Mouse (Mus musculus): ENCODE results near the gene Chrm4. TPM values are rescaled to one million over a fixed set of nuclear protein-coding genes. Genes with fewer than 3 reads are reported as not detected.

Chrm4 gene
- polyA plus RNA-seq, 1 experiment from 2014 or later: 0.57 TPM

- Histone ChIP-seq H3K9ac (no peak overlapping the region), H3K9me3 (no peaks in the 10 kb centered on the region), H3K4me3 (no peak overlapping the region), H3K4me2 (peak overlapping the region; percentile 21), H3K27me3 (replicated peaks) (0 out of 2 replicates have a peak, but pooled peaks cover 2% of the 10 kb centered on the region), H3K27ac (peak overlapping the region; percentile 62), H3K36me3 (replicated peaks) (no peaks in the 10 kb centered on the region), H3K4me1 (peaks cover 36% of the 10 kb centered on the region)
- 67% methylated on average over 16 of the region's 17 CpGs for WGBS
- ATAC-seq (replicated peaks): peak; percentile 32
Measured at GRCm38 (mm10) chr2:91949411-91950274, 22.6 kb downstream of the Chrm4 start.

DNA sequence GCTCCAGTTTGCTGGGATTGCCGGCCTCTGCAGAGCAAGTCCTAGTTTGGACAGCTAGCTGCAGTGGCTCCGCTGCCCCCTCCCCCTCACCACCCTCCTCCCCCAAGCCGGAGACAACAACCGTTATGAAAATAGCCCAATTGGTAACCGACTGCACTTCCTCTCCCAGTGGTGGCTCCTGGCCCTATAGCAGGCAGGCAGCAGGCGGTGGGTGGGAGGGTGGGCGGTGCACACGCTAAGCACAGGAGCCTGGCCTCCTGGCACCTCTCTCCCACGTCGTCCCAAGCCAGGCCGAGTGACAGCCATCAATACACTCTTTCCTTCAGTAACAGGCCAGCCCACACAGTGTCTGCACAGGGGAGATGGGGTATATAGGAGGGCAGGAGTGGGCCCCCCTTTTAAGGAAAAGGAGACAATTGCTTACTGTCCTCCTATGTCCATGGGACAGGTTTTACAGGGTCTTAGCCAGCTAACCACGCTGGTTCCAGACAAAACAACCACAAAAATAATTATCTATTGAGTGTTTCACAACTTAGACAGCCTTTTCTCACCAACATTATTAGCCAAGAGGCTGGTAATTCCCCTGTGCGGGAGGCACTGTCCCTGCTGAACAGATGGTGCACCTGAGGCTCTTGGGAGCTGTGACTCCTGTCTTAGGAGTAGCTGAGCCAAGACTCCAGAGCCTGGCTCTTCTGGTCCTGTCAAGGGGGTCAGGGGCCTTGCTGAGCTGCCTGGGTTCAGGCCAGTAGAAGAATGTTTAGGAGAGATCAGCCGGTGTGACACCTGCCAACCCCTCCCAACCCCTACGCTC lies 23.4 kb downstream of the Chrm4 start:
- H3K36me3 ChIP-seq (replicated peaks): no peaks in the 10 kb centered on the region
- H3K4me3 ChIP-seq: no peak overlapping the region
- H3K9me3 ChIP-seq: no peaks in the 10 kb centered on the region
- WGBS: 20% methylated on average over 15 of the region's 15 CpGs
- no peaks in the 10 kb centered on the region for H3K27me3 ChIP-seq (replicated peaks)
- no peak overlapping the region for H3K9ac ChIP-seq
- H3K27ac ChIP-seq: peak overlapping the region; percentile 62
- H3K4me1 ChIP-seq: peaks cover 35% of the 10 kb centered on the region
- ATAC-seq (replicated peaks): peak; percentile 32; the same call in 1 of the 2 replicates
- peak overlapping the region; percentile 21 for H3K4me2 ChIP-seq

DNA sequence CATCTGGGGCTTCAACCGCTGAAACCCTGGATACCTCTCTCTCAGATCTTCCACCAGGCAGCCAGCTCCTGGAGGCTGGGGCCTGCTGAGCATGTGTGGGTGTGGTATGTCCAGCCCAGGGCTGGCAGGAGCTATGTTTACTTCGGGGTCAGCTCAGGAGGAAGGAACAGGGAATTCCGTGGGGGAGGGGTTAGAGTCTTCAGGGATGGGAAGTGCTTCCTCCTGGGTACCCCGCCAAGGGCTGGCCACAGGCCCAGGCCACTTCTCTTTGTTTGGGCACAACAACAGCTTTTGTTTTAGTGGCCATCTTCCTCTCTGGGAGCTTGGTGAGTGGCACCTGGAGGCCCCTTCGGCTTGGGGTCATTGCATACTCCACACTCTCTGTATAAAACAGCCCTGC lies 26.8 kb downstream of the Chrm4 start:
- no peak overlapping the region for H3K4me2 ChIP-seq
- H3K36me3 ChIP-seq (replicated peaks): no peaks in the 10 kb centered on the region
- H3K27me3 ChIP-seq (replicated peaks): no peaks in the 10 kb centered on the region
- H3K4me3 ChIP-seq: no peak overlapping the region
- WGBS: 26% methylated on average over 5 of the region's 5 CpGs
- H3K27ac ChIP-seq: no peak overlapping the region
- no peak overlapping the region for H3K9ac ChIP-seq
- no peaks in the 10 kb centered on the region for H3K9me3 ChIP-seq
- H3K4me1 ChIP-seq: peaks cover 31% of the 10 kb centered on the region
- ATAC-seq (replicated peaks): no peak

DNA sequence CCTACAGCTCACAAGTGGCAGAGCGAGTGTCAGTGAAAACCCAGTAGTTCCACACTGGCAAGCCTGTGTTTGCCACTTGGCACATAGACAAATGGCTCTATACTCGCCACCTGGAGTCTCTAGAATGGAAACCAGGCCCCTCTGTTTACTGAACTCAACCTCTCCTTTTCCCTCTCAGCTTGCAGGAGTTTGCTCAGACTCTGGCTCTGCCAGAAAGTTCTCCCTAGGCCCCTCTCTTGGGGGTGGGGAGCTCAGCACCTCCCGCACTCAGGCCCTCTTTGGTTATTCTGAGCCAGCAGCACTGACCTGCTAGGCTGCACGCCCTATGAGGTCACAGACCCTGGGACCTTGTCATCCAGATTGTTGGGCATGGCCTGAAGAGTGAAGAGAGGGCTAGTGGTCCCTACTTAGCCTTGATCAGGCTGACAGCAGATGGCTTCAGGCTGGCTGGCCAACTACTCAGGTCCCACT lies 28.1 kb downstream of the Chrm4 start:
- Histone ChIP-seq H3K4me3 (no peak overlapping the region), H3K27ac (no peak overlapping the region), H3K4me2 (no peak overlapping the region), H3K9ac (no peak overlapping the region), H3K4me1 (peaks cover 18% of the 10 kb centered on the region), H3K36me3 (replicated peaks) (no peaks in the 10 kb centered on the region), H3K27me3 (replicated peaks) (no peaks in the 10 kb centered on the region), H3K9me3 (no peaks in the 10 kb centered on the region)
- 85% methylated on average over 4 of the region's 4 CpGs for WGBS
- no peak for ATAC-seq (replicated peaks)

DNA sequence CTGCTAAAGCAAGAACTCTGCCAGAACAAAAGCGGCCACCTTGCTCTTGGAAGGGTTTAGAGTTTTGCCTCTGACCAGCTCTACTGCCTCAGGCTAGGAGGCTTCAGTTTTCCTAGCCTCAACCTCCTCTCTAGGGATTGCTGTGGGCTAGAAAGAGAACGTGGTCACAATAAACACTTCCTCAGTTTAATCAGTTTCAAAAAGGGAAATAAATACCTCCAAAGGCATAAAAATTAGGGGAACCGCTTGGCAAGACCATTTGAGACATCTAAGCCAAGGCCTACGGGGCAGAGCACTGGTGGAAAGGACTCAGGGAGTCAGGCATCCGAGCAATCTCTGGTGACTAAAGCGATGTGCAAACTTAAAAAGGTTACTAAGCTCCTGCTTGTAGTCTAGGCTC lies 28.8 kb downstream of the Chrm4 start:
- Histone ChIP-seq H3K27ac (no peak overlapping the region), H3K27me3 (replicated peaks) (no peaks in the 10 kb centered on the region), H3K4me1 (peaks cover 12% of the 10 kb centered on the region), H3K4me2 (no peak overlapping the region), H3K9me3 (no peaks in the 10 kb centered on the region), H3K4me3 (no peak overlapping the region), H3K9ac (no peak overlapping the region), H3K36me3 (replicated peaks) (no peaks in the 10 kb centered on the region)
- ATAC-seq (replicated peaks): no peak
- WGBS: 86% methylated on average over 6 of the region's 6 CpGs

GRCm38 (mm10) chr2:91957096-91957495 lies 30.0 kb downstream of the Chrm4 start:
- Histone ChIP-seq H3K27ac (no peak overlapping the region), H3K4me2 (no peak overlapping the region), H3K9me3 (no peaks in the 10 kb centered on the region), H3K4me1 (peaks cover 17% of the 10 kb centered on the region), H3K4me3 (no peak overlapping the region), H3K27me3 (replicated peaks) (no peaks in the 10 kb centered on the region), H3K9ac (no peak overlapping the region), H3K36me3 (replicated peaks) (no peaks in the 10 kb centered on the region)
- ATAC-seq (replicated peaks): peak; percentile 13; the same call in 1 of the 2 replicates
- 30% methylated on average over 4 of the region's 4 CpGs for WGBS

DNA sequence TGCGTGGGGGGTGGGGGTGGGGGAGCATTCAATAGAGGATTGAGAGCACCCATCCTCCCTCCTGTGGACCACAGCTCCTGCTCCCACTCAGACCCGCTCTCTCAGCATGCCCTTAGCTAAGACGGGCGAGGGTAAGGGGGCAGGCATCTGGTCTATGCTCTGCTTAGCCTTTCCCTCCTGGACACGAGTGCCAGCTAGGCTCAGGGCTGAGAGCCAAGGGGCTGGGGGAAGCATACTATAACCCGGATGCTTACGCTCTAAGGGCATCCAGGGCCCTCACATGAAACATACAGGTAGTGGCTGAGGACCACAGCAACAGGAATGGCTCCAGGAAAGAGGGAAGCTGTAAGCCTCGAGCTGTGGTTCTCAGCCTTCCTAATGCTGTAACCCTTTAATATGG lies 31.0 kb downstream of the Chrm4 start:
- no peaks in the 10 kb centered on the region for H3K9me3 ChIP-seq
- no peak overlapping the region for H3K4me3 ChIP-seq
- H3K36me3 ChIP-seq (replicated peaks): no peaks in the 10 kb centered on the region
- H3K4me1 ChIP-seq: peaks cover 26% of the 10 kb centered on the region
- H3K27me3 ChIP-seq (replicated peaks): no peaks in the 10 kb centered on the region
- no peak overlapping the region for H3K9ac ChIP-seq
- no peak overlapping the region for H3K4me2 ChIP-seq
- no peak for ATAC-seq (replicated peaks)
- 85% methylated on average over 8 of the region's 8 CpGs for WGBS
- H3K27ac ChIP-seq: no peak overlapping the region

GRCm38 (mm10) chr2:91958701-91959457 lies 31.8 kb downstream of the Chrm4 start:
- H3K9ac ChIP-seq: no peak overlapping the region
- no peaks in the 10 kb centered on the region for H3K9me3 ChIP-seq
- H3K36me3 ChIP-seq (replicated peaks): no peaks in the 10 kb centered on the region
- no peaks in the 10 kb centered on the region for H3K27me3 ChIP-seq (replicated peaks)
- no peak overlapping the region for H3K4me2 ChIP-seq
- 53% methylated on average over 10 of the region's 10 CpGs for WGBS
- H3K4me3 ChIP-seq: no peak overlapping the region
- no peak overlapping the region for H3K27ac ChIP-seq
- ATAC-seq (replicated peaks): no peak
- H3K4me1 ChIP-seq: peaks cover 27% of the 10 kb centered on the region

GRCm38 (mm10) chr2:91959544-91960410 lies 32.7 kb downstream of the Chrm4 start:
- Histone ChIP-seq H3K27ac (no peak overlapping the region), H3K27me3 (replicated peaks) (no peaks in the 10 kb centered on the region), H3K4me3 (no peak overlapping the region), H3K4me1 (peaks cover 29% of the 10 kb centered on the region), H3K36me3 (replicated peaks) (no peaks in the 10 kb centered on the region), H3K9ac (no peak overlapping the region), H3K9me3 (no peaks in the 10 kb centered on the region), H3K4me2 (no peak overlapping the region)
- no peak for ATAC-seq (replicated peaks)
- 74% methylated on average over 11 of the region's 11 CpGs for WGBS

DNA sequence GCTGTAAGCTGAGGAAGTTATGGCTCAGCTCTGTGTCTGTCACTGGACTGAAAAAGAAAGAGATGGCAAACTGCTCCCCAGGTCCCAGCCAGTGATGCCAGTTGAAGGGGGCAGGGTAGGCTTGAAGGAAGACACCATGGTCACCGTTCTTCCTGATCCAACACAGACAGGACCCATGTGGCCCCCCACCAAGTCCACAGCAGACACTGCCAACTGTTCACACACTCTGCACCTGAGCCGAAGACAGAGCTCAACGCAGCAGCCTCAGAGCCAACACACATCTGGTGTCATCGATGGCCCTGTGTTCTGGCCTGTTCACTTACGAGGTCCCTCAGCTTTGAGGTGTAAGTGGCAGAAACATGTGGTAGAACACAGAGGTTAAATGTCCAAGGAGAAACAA lies 33.4 kb downstream of the Chrm4 start:
- no peak overlapping the region for H3K4me3 ChIP-seq
- ATAC-seq (replicated peaks): no peak
- no peak overlapping the region for H3K27ac ChIP-seq
- WGBS: 91% methylated on average over 5 of the region's 5 CpGs
- H3K9ac ChIP-seq: no peak overlapping the region
- no peak overlapping the region for H3K4me2 ChIP-seq
- H3K27me3 ChIP-seq (replicated peaks): 0 out of 2 replicates have a peak, but pooled peaks cover under 1% of the 10 kb centered on the region
- no peaks in the 10 kb centered on the region for H3K9me3 ChIP-seq
- H3K36me3 ChIP-seq (replicated peaks): no peaks in the 10 kb centered on the region
- H3K4me1 ChIP-seq: peaks cover 29% of the 10 kb centered on the region
